12 mouse cellular contexts compared by ENCODE assay signal in the genomic region with DNA sequence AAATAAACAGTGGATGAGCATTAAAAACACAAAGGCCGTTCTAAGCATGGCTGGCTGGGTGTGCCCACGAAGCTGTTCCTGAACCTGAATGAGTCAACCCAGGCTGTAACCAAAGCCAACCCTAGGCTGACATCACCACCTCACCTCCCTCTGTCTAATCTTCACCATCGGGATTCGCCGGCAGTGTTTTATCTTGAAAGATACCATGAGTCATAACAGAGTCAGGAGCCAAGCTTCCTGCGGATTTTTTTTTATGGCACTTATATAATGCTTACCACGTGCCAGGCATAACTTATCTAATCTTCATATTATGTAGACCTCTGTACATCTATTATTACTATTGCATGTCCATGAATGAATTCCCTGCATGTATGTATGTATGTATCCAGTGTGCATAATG. TPM values are rescaled to one million over a fixed set of nuclear protein-coding genes. Genes with fewer than 3 reads are reported as not detected.
DNase-seq lines count a peak whose midpoint lies in the region; ATAC-seq lines count a peak whose summit lies in the region.
"Had no signal": no experiment of that assay in that cellular context is flagged by ENCODE, and none has a peak within 500 bp of the region (broad histone marks: within the 10 kb centered on the region; RNA-seq: fewer than 3 reads in every experiment).

No protein-coding gene starts in this region.

- H3K27ac ChIP-seq in neural tube, embryonic 15.5 days (replicated peaks) = no peak overlapping the region
- H3K27ac ChIP-seq: hindbrain, embryonic 13.5 days; kidney, embryonic 15.5 days; midbrain, embryonic 13.5 days had no signal

- no peaks in the 10 kb centered on the region for H3K27me3 ChIP-seq in neural tube, embryonic 15.5 days (replicated peaks)
- H3K27me3 ChIP-seq: hindbrain, embryonic 13.5 days; kidney, embryonic 15.5 days; midbrain, embryonic 13.5 days had no signal

- ATAC-seq in neural tube, embryonic 15.5 days (ENCODE audit: low FRiP score) = no peak
- ATAC-seq: midbrain, embryonic 13.5 days had no signal

- no peaks in the 10 kb centered on the region for H3K9me3 ChIP-seq in neural tube, embryonic 15.5 days (replicated peaks)
- H3K9me3 ChIP-seq: hindbrain, embryonic 13.5 days; kidney, embryonic 15.5 days; midbrain, embryonic 13.5 days had no signal

- intact Hi-C loops in left cerebral cortex, postnatal 14 days (cut with DNase I) = no loop called here

- WGBS in neural tube, embryonic 15.5 days = 85% methylated on average over 7 of the region's 7 CpGs

- H3K36me3 ChIP-seq in neural tube, embryonic 15.5 days = no peaks in the 10 kb centered on the region
- H3K36me3 ChIP-seq: hindbrain, embryonic 13.5 days; kidney, embryonic 15.5 days; midbrain, embryonic 13.5 days had no signal

- no peak overlapping the region for H3K4me2 ChIP-seq in neural tube, embryonic 15.5 days
- H3K4me2 ChIP-seq: hindbrain, embryonic 13.5 days; kidney, embryonic 15.5 days; midbrain, embryonic 13.5 days had no signal

- no peak overlapping the region for H3K4me3 ChIP-seq in neural tube, embryonic 15.5 days (replicated peaks)
- H3K4me3 ChIP-seq: hindbrain, embryonic 13.5 days; kidney, embryonic 15.5 days; midbrain, embryonic 13.5 days had no signal

- peak; percentile 46 to 47 for DNase-seq in left cerebral cortex, adult 9 months (ENCODE audit: low spot score in 2 of 2)
- DNase-seq in left cerebral cortex, adult 11 months (ENCODE audit: low spot score) = no peak
- peak; percentile 96 for DNase-seq in 416B (ENCODE audit: low read depth)
- DNase-seq in Muller cell, postnatal 12 days (ENCODE audit: inconsistent ontology term) = peak; percentile 27
- peak; percentile 12 to 59 for DNase-seq in left cerebral cortex, postnatal 14 days (ENCODE audit: low spot score in 2 of 2)
- DNase-seq in spleen, adult 12 weeks (ENCODE audit: low spot score) = no peak
- DNase-seq: cerebellum, adult 9-10 months; thymus, postnatal 14 days had no signal

- no peaks in the 10 kb centered on the region for H3K4me1 ChIP-seq in neural tube, embryonic 15.5 days
- H3K4me1 ChIP-seq: midbrain, embryonic 13.5 days had no signal

- no peak overlapping the region for H3K9ac ChIP-seq in neural tube, embryonic 15.5 days (replicated peaks)
- H3K9ac ChIP-seq: hindbrain, embryonic 13.5 days; kidney, embryonic 15.5 days; midbrain, embryonic 13.5 days had no signal

RNA-seq across cellular contexts. Expression of gene Ptges, which starts 9.4 kb away (rescaled TPM):
- total RNA-seq in left cerebral cortex, postnatal 14 days (2021) = 1 to 10 TPM; 3.8 to 4.9 TPM
- polyA plus RNA-seq in neural tube, embryonic 15.5 days (2015; fragmentation: Nextera tagmentation; extraction: Ambion mirVana) = 3.6 and 4.0 TPM in 2 replicates

RNA-seq across cellular contexts. Expression of gene Tor1b, which starts 32.5 kb away (rescaled TPM):
- 10 to 100 TPM; 31.6 to 34.6 TPM for total RNA-seq in left cerebral cortex, postnatal 14 days (2021)
- 17.3 and 20.2 TPM in 2 replicates for polyA plus RNA-seq in neural tube, embryonic 15.5 days (2015; fragmentation: Nextera tagmentation; extraction: Ambion mirVana)

RNA-seq across cellular contexts. Expression of gene Tor1a, which starts 47.5 kb away (rescaled TPM):
- 10 to 100 TPM; 42.6 to 45.7 TPM for total RNA-seq in left cerebral cortex, postnatal 14 days (2021)
- polyA plus RNA-seq in neural tube, embryonic 15.5 days (2015; fragmentation: Nextera tagmentation; extraction: Ambion mirVana) = 89.5 and 93.2 TPM in 2 replicates

Comparison
In these comparisons a context has a peak if more than half of its experiments do, and no peak if none do; other contexts are left out.
1. DNase-seq: peak in left cerebral cortex, adult 9 months (2 of 2), 416B (single experiment), Muller cell, postnatal 12 days (single experiment) and left cerebral cortex, postnatal 14 days (2 of 2); none in left cerebral cortex, adult 11 months (single experiment) and spleen, adult 12 weeks (single experiment).